Mouse (Mus musculus) CH12.LX (cell line): ENCODE results near the gene Opn1sw. TPM values are rescaled to one million over a fixed set of nuclear protein-coding genes. Genes with fewer than 3 reads are reported as not detected.

ENCODE experiments used
- DNase-seq: peaks from one replicate; pipeline ENCODE4 v3.0.0-alpha.2; 2013; ENCODE audit errors: extremely low read depth
- H3K27ac ChIP-seq: 2 replicates; pipeline ENCODE4 v1.5.1; 2012; ENCODE audit warnings: low read depth, mild to moderate bottlenecking, control low read depth, moderate library complexity; ENCODE audit not compliant: insufficient read depth
- H3K27me3 ChIP-seq: replicated peaks from 2 replicates; pipeline ENCODE3; 2012; ENCODE audit warnings: inconsistent platforms
- H3K36me3 ChIP-seq, 2 experiments: replicated peaks in 1 of 2; 2 replicates each; pipeline versions ENCODE3 to v1.6.1; 2012; ENCODE audit warnings: inconsistent platforms in 1 of 2, low read length in 1 of 2, mild to moderate bottlenecking in 1 of 2, mixed read lengths in 1 of 2, moderate library complexity in 1 of 2; ENCODE audit not compliant: control insufficient read depth in 1 of 2, insufficient read depth in 1 of 2
- H3K4me1 ChIP-seq, 2 experiments: 2 replicates each; pipeline ENCODE4 v1.6.1; 2012; ENCODE audit warnings: inconsistent platforms in 1 of 2, moderate library complexity in 1 of 2; ENCODE audit not compliant: insufficient read depth in 2 of 2, control insufficient read depth in 1 of 2
- H3K4me2 ChIP-seq: 2 replicates; pipeline ENCODE4 v1.6.1; 2012; ENCODE audit warnings: low read depth, mild to moderate bottlenecking, control low read depth; ENCODE audit not compliant: poor library complexity, insufficient read depth, severe bottlenecking
- H3K4me3 ChIP-seq, 3 experiments: fragments of 150-350 bp in 1 of 3; sonication (generic) in 1 of 3; replicated peaks in 1 of 3; 2 replicates each; pipeline versions ENCODE3 to v1.5.1; 2011 to 2012; ENCODE audit warnings: low read depth in 2 of 3, low read length in 2 of 3, mild to moderate bottlenecking in 2 of 3, moderate library complexity in 2 of 3, control low read depth in 1 of 3, improper control_type of control experiment in 1 of 3, inconsistent platforms in 1 of 3, mixed read lengths in 1 of 3; ENCODE audit not compliant: poor library complexity in 1 of 3
- H3K79me2 ChIP-seq: replicated peaks from 2 replicates; pipeline ENCODE4 v1.6.1; 2012; ENCODE audit warnings: mild to moderate bottlenecking, moderate library complexity; ENCODE audit not compliant: control insufficient read depth, poor library complexity, insufficient read depth, severe bottlenecking; ENCODE audit errors: extremely low read depth
- H3K9ac ChIP-seq: 2 replicates; pipeline ENCODE4 v1.6.1; 2012; ENCODE audit warnings: low read depth, mild to moderate bottlenecking, control low read depth, moderate library complexity; ENCODE audit not compliant: insufficient read depth
- H3K9me3 ChIP-seq: replicated peaks from 2 replicates; pipeline ENCODE3; 2012; ENCODE audit warnings: low read length, inconsistent platforms, mixed read lengths
- BHLHE40 ChIP-seq: IDR thresholded peaks from 2 replicates; pipeline ENCODE4 v1.6.1; 2011; ENCODE audit warnings: mild to moderate bottlenecking, low read depth, low read length, improper control_type of control experiment
- CHD2 ChIP-seq: IDR thresholded peaks from 2 replicates; pipeline ENCODE4 v1.6.1; 2011; ENCODE audit warnings: low read length, improper control_type of control experiment
- CTCF ChIP-seq, 2 experiments: IDR thresholded peaks in 1 of 2; conservative IDR thresholded peaks in 1 of 2; 2 replicates each; pipeline ENCODE4 v1.5.1; 2011 to 2012; ENCODE audit warnings: low read depth in 2 of 2, low read length in 2 of 2, improper control_type of control experiment in 1 of 2, inconsistent platforms in 1 of 2, mild to moderate bottlenecking in 1 of 2, moderate library complexity in 1 of 2
- EP300 ChIP-seq: IDR thresholded peaks from 2 replicates; pipeline ENCODE4 v1.6.1; 2011; ENCODE audit warnings: low read length, improper control_type of control experiment
- HCFC1 ChIP-seq: IDR thresholded peaks from 2 replicates; pipeline ENCODE4 v1.6.1; 2012; ENCODE audit warnings: low read depth, mild to moderate bottlenecking, inconsistent platforms, low read length, improper control_type of control experiment
- IRF4 ChIP-seq: IDR thresholded peaks from 2 replicates; pipeline ENCODE4 v1.6.1; 2014; ENCODE audit warnings: low read depth, mild to moderate bottlenecking, inconsistent platforms, low read length, improper control_type of control experiment
- JUN ChIP-seq: IDR thresholded peaks from 2 replicates; pipeline ENCODE4 v1.6.1; 2011; ENCODE audit warnings: low read depth, mild to moderate bottlenecking, low read length, improper control_type of control experiment, moderate library complexity; ENCODE audit not compliant: insufficient read depth
- KAT2A ChIP-seq: IDR thresholded peaks from 2 replicates; pipeline ENCODE4 v1.6.1; 2012; ENCODE audit warnings: low read length, improper control_type of control experiment, inconsistent platforms; ENCODE audit not compliant: insufficient replicate concordance
- MAFK ChIP-seq: IDR thresholded peaks from 2 replicates; pipeline ENCODE4 v1.6.1; 2011; ENCODE audit warnings: low read length, improper control_type of control experiment; ENCODE audit not compliant: insufficient replicate concordance
- MAX ChIP-seq: IDR thresholded peaks from 2 replicates; pipeline ENCODE4 v1.6.1; 2011; ENCODE audit warnings: low read length, improper control_type of control experiment
- MAZ ChIP-seq: IDR thresholded peaks from 2 replicates; pipeline ENCODE4 v1.6.1; 2012; ENCODE audit warnings: low read depth, mild to moderate bottlenecking, inconsistent platforms, low read length, improper control_type of control experiment, moderate library complexity
- MEF2A ChIP-seq: IDR thresholded peaks from 2 replicates; pipeline ENCODE4 v1.6.1; 2014; ENCODE audit warnings: low read depth, mild to moderate bottlenecking, inconsistent platforms, low read length, improper control_type of control experiment, borderline replicate concordance
- MXI1 ChIP-seq: IDR thresholded peaks from 2 replicates; pipeline ENCODE4 v1.6.1; 2011; ENCODE audit warnings: mild to moderate bottlenecking, low read depth, low read length, improper control_type of control experiment
- MYC ChIP-seq: IDR thresholded peaks from 2 replicates; pipeline ENCODE4 v1.6.1; 2011; ENCODE audit warnings: low read depth, mild to moderate bottlenecking, improper control_type of control experiment, low read length
- NELFE ChIP-seq: IDR thresholded peaks from 2 replicates; pipeline ENCODE4 v1.6.1; 2011; ENCODE audit warnings: low read depth, low read length, improper control_type of control experiment
- NRF1 ChIP-seq: IDR thresholded peaks from 2 replicates; pipeline ENCODE4 v1.6.1; 2014; ENCODE audit warnings: low read depth, mild to moderate bottlenecking, inconsistent platforms, low read length, improper control_type of control experiment, moderate library complexity
- POLR2A ChIP-seq: IDR thresholded peaks from 2 replicates; pipeline ENCODE4 v1.6.1; 2011; ENCODE audit warnings: low read depth, mild to moderate bottlenecking, improper control_type of control experiment, low read length
- RAD21 ChIP-seq: IDR thresholded peaks from 2 replicates; pipeline ENCODE4 v1.6.1; 2011; ENCODE audit warnings: low read depth, mild to moderate bottlenecking, low read length, improper control_type of control experiment, moderate library complexity
- SIN3A ChIP-seq: IDR thresholded peaks from 2 replicates; pipeline ENCODE4 v1.6.1; 2012; ENCODE audit warnings: low read length, improper control_type of control experiment, inconsistent platforms
- SMC3 ChIP-seq: IDR thresholded peaks from 2 replicates; pipeline ENCODE4 v1.6.1; 2011; ENCODE audit warnings: low read depth, low read length, improper control_type of control experiment
- TBP ChIP-seq: conservative IDR thresholded peaks from 2 replicates; pipeline ENCODE4 v1.6.1; 2011; ENCODE audit warnings: low read depth, low read length, improper control_type of control experiment
- TCF12 ChIP-seq: IDR thresholded peaks from 2 replicates; pipeline ENCODE4 v1.6.1; 2014; ENCODE audit warnings: low read depth, mild to moderate bottlenecking, inconsistent platforms, low read length, improper control_type of control experiment
- UBTF ChIP-seq: IDR thresholded peaks from 2 replicates; pipeline ENCODE4 v1.6.1; 2012; ENCODE audit warnings: low read depth, mild to moderate bottlenecking, inconsistent platforms, low read length, improper control_type of control experiment, moderate library complexity
- USF1 ChIP-seq: IDR thresholded peaks from 2 replicates; pipeline ENCODE4 v1.6.1; 2014; ENCODE audit warnings: low read depth, mild to moderate bottlenecking, inconsistent platforms, low read length, improper control_type of control experiment
- USF2 ChIP-seq: conservative IDR thresholded peaks from 2 replicates; pipeline ENCODE4 v1.6.1; 2011; ENCODE audit warnings: low read depth, low read length, improper control_type of control experiment
- ZC3H11A ChIP-seq: IDR thresholded peaks from 2 replicates; pipeline ENCODE4 v1.6.1; 2012; ENCODE audit warnings: low read depth, mild to moderate bottlenecking, inconsistent platforms, low read length, improper control_type of control experiment
- ZMIZ1 ChIP-seq: IDR thresholded peaks from 2 replicates; pipeline ENCODE4 v1.6.1; 2012; ENCODE audit warnings: low read depth, mild to moderate bottlenecking, inconsistent platforms, low read length, improper control_type of control experiment
- dilution Hi-C: fragments of 300-500 bp; cut with MboI; formaldehyde crosslinking; loops from 2 replicates; pipeline ENCODE4 v1.14.3; 2020; ENCODE audit warnings: low sequenced_read_pairs; ENCODE audit not compliant: extremely low pct_unique_long_range_greater_than_20kb, extremely low pct_ligation_motif_present
- in situ Hi-C: fragments of 300-500 bp; cut with MboI; formaldehyde crosslinking; loops from 3 replicates; pipeline ENCODE4 v1.14.3; 2019; ENCODE audit warnings: low sequenced_read_pairs, low pct_ligation_motif_present, low pct_unique_long_range_greater_than_20kb, mixed read lengths
- polyA plus RNA-seq: library from polyadenylated mRNA; unstranded; fragments of >175 nt; gene quantifications from 2 replicates; pipeline ENCODE4 v1.2.1, GENCODE M21; 2012; ENCODE audit warnings: low read depth; ENCODE audit not compliant: insufficient read length
- total RNA-seq, 2 experiments: library from RNA; depleted of rRNA; stranded (reverse); fragments of 300-350 nt in 1 of 2; fragments of >200 nt in 1 of 2; gene quantifications; 2 replicates each; pipeline ENCODE4 v1.2.3; 2012 to 2014

Gene Opn1sw
- total and polyA plus RNA-seq, 3 experiments, result not detected

- Histone ChIP-seq H3K4me2 (no peak overlapping the region), H3K4me3 (no peak overlapping the region), H3K9ac (no peak overlapping the region), H3K9me3 (no peaks in the 10 kb centered on the region), H3K27me3 (peaks cover 2% of the 10 kb centered on the region), H3K27ac (no peak overlapping the region), H3K4me1 (peaks cover 7 to 28% of the 10 kb centered on the region in 2 experiments; a peak in 3 of 4 replicates), H3K36me3 (no peaks in the 10 kb centered on the region), H3K79me2 (no peaks in the 10 kb centered on the region)
- no peak for TF ChIP-seq CHD2
- TF ChIP-seq JUN, result no peak
- no peak for TF ChIP-seq IRF4
- TF ChIP-seq USF2, result no peak
- no peak for TF ChIP-seq POLR2A
- no peak for TF ChIP-seq MAFK
- TF ChIP-seq MAX, result no peak
- TF ChIP-seq HCFC1, result no peak
- no peak for TF ChIP-seq SMC3
- TF ChIP-seq MAZ, result no peak
- no peak for TF ChIP-seq NRF1
- no peak for TF ChIP-seq EP300
- TF ChIP-seq SIN3A, result no peak
- dilution Hi-C loops, result no loop called here
- in situ Hi-C loops, result no loop called here
- no peak for DNase-seq
These were observed 39.9 kb upstream of the Opn1sw start for GRCm38 (mm10) chr6:29428171-29428570.

- Histone ChIP-seq H3K9ac (no peak overlapping the region), H3K4me2 (no peak overlapping the region), H3K9me3 (no peaks in the 10 kb centered on the region), H3K36me3 (no peaks in the 10 kb centered on the region), H3K4me1 (peaks cover 6 to 26% of the 10 kb centered on the region in 2 experiments; a peak in 3 of 4 replicates), H3K79me2 (no peaks in the 10 kb centered on the region), H3K4me3 (no peak overlapping the region), H3K27me3 (peaks cover 2% of the 10 kb centered on the region), H3K27ac (no peak overlapping the region)
- dilution Hi-C loops (no loop called here), in situ Hi-C loops (no loop called here)
- no peak for TF ChIP-seq MXI1
- no peak for TF ChIP-seq POLR2A
- TF ChIP-seq CHD2, result no peak
- no peak for TF ChIP-seq HCFC1
- no peak for TF ChIP-seq USF1
- no peak for TF ChIP-seq UBTF
- TF ChIP-seq BHLHE40, result no peak
- TF ChIP-seq TCF12, result no peak
- TF ChIP-seq RAD21, result no peak
- no peak for TF ChIP-seq KAT2A
- no peak for TF ChIP-seq JUN
- no peak for TF ChIP-seq CTCF (conservative IDR thresholded peaks at IDR 0.05 in 1 of 2, IDR thresholded peaks at IDR 0.05 in 1 of 2; ENCODE audit: low read depth in 2 of 2, low read length in 2 of 2)
- no peak for TF ChIP-seq ZMIZ1
- TF ChIP-seq NELFE, result no peak
- TF ChIP-seq MEF2A, result no peak
- TF ChIP-seq TBP, result no peak
- no peak for TF ChIP-seq MAX
- TF ChIP-seq MAFK, result no peak
- no peak for TF ChIP-seq MYC
- TF ChIP-seq ZC3H11A, result no peak
- no peak for DNase-seq
These were observed 38.1 kb upstream of the Opn1sw start for GRCm38 (mm10) chr6:29426331-29426730.
